Mouse (Mus musculus) heart, adult 8-10 months (tissue): ENCODE results near the gene Mrps21. TPM values are rescaled to one million over a fixed set of nuclear protein-coding genes. Genes with fewer than 3 reads are reported as not detected.
"Not testable (repeated sequence)": the region's sequence is repeated elsewhere in the genome, so short reads cannot be mapped to it uniquely, and the experiment has no call there.

Experiments used
- DNase-seq: peaks from one replicate; pipeline ENCODE4 v3.0.0; 2022; ENCODE audit warnings: low spot score
- total RNA-seq, 4 experiments: library from RNA; stranded (reverse); gene quantifications; 2 replicates each; pipeline ENCODE4 v1.2.4; 2022

The Mrps21 gene
- total RNA-seq, 4 experiments from 2014 or later: 312 to 354 (median 350) TPM

DNA sequence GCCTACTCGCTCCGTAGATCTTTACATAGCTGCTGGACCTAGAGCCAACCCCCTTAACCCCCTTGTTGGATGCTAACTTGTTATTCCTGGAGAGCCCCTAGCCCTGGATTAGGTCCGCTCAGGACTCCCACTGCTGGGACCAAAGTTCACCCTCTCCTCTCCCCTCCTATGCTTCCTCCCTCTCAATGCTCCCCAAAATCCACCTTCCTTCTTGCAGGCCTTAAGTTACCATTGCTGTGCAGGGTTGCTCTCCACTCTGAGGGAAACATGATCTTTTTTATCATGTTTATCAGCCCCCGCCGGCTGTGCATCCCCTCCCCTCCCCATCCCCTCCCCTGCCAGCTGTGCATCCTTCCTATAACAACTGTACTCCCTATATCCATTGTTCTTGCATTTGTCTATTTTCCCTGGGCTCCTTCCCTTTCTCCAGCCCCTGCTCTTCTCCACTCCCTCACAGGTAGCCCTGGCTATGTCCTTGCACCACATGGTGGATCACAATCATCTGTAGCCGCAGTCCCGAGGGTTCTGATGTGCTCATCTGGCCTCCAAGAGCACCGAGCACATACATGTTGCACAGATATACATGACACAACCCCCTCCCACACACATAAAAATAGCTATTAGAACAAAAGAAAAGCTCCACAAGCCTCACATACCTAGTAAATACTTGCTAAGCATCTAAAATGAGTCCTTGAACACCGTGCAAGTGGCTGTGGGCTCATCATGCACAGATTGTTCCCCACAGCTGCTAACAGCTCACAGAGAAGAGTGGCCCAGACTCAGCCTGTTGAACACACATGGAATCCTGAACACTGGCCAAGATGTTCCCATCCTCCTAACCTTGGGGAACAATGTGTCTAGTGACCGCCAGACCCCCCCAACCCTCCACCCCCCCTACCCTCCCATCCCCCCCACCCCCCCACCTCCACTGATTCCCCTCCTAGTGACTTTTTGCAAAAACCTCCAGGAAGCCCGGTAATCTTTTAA lies 21.0 kb upstream of the Mrps21 start:
- no peak for DNase-seq

DNA sequence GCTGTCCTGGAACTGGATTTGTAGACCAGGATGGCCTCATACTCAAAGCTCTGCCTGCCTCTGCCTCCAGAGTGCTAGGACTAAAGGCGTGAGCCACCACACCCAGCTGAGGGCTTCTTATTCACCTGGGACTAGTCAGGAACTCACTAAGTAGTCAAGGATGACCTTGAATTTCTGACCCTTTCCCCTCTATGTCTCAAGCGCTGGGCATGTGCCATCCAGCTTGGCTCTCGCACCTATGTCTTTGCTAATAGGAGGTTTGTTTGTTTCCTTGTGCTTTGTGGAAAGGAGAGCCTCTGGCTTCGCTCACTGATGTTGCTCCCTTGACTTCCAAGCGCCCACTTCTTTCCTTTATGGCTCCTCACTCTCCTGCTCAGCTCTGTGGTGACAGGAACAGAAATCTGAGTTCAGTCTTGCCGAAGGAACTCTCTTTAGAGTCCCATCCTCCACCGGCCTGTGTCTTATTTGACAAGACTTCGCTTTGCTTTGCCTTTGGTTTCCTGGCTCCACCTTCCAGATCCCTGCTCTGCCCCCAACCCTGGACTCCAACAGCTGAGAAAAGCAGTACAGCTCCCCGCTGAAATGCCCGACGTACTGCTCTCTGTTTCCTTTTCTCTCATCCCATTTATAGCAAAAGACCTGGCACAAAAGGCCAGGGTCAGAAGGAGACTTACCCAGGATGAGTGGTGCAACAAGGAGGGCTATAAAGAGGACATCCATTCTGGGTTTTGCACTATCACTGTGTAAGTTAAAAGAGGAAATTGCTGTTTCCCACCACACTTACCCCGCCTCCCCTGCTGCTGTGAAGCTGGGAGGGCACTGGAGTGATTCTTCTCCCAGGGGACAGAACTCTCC lies 20.1 kb upstream of the Mrps21 start, which contains the start of gene BC028528:
TSS of gene BC028528 (minus strand) at position 795 of the 855 bp plus-strand sequence.
- DNase-seq: peak; percentile 60

DNA sequence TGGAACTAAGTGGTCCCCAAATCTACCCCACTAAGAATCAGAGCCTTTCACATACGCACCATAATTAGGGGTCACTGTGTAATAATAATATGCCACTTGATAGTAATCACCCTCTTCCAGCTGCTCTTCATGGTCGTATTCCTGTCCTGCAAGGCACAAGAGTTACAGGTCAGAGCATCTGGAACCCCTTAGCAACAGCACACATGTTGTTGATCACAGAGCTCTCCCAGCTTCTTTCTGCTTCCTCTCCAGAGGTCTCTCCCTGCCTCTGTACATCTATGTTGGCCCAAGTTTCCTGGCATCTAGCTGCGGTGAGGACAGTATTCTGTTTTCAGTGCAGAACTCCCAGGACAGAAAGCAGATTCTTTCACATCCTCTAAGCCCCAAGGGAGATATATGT lies 18.3 kb upstream of the Mrps21 start:
- DNase-seq: no peak

DNA sequence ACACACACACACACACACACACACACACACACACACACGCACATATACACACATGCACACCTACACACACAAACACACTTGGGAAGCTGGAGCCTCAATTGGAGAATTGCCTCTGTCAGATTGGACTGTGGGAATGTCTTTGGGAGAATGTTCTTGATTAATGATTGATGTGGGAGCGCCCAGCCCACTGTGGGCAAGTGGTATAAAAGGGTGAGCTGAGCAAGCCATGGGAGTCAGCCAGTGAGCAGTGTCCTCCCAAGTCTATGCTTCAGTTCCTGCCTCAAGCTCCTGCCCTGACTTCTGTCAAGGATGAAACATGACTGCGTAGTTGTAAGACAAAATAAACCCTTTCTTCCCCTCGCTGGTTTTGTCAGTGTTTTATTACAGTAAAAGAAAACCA lies 16.3 kb upstream of the Mrps21 start:
- no peak for DNase-seq

DNA sequence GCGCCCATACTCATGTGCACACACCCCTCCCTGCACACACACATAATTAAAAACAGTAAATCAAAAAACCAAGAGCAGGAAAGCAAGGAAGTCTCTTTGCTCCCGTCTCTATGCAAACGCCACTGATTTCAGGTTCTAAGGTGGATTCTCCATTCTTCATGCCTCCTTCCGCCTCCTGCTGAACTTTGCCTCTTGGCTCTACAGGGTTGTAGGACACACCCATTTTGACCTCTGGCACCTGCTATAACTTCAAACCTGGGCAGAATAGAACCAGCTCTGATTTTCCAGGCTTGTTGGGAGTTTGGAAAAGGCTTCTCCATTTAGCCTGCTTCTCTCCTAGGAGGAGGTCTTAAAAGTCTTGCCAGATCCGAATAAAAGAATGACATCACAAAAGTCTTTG lies 13.1 kb upstream of the Mrps21 start:
- no peak for DNase-seq

DNA sequence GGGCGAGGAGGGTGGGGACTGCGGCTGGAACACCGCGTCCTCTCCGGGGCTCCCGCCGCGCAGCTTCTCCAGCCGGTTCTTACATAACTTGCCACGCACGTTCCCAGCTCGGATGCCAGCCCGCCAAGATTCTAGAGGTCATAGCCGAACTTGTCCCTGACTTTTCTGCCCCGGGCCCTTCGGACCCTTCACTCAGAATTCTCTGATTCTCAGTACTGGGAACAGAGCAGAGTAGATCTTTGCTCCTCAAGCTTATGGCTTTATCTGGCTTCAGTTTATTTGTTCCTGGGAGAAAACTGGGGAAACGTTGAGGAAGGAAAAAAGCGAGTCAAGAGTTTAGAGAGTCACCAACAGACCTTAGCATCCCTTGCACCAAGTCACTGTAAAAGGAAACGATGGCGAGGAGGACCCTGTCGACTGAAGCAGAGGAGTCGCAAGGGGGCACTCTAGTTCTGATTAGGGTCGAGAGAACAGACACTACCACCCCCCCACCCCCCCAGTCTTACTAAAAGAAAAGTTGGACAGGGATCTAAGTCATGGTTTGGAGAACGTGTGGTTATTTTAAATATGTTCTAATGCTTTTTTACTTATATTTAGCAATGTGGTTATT lies 11.6 kb upstream of the Mrps21 start:
- peak; percentile 74 for DNase-seq

DNA sequence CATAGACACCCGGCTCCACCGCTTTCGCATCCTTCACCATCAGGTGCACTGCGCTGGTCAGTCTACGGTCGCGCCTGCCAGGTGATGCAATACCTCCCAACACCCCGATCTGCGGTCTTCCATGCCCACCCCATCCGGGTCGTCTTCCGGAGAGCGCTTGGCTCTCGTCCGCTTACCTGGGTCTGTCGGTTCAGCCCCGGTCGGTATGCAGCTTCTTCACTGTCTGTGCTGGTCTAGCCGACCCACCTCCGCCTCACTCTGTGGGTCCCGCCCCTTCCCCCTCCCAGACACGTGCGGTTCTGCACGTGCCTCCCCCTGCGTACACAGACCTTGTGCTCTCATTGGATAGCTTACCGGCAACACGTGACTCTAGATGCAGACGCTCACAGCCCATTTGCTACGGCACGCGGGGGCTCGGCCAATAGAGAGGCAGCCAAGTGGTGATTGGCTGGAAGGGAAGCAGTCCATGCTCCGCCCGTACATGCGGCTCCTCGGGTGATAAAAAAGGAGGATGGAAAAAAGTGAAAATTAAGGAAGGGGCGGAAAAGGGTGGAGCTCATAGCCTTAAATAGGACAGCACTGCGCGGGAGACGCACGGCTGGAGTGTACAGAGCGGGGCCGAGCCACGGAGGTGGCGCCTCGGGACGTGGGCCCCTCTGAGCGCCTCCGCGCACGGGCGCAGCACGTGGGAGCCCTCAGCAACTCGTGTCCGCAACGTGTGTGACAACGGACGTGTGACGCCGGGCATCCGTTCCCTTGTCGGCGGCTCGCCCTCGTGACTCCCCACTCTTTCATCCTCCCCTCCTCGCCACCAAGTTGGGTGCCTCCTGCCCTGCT lies 10.9 kb upstream of the Mrps21 start, which contains the start of gene Ciart:
TSS of gene Ciart (minus strand) at position 273 of the 837 bp plus-strand sequence.
- DNase-seq: peak; percentile 94

DNA sequence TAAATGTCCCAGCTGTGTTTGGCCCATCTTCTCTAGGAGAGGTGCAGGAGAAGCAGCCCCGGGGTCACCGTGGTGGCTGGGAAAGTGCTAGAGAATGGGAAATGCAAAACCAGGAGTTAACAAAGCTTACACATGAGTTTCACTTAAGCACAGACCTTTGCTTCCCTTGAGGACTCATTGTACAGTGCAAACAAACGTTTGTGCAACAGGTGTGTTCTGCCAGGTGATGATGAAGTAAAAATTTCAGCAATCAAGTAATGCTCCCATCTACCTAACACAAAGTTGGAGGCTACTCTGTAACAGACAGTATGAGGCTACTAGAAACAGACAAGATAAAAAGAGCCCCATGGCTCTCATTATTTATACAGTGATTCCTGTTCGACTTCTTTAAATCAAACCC lies 7.7 kb upstream of the Mrps21 start:
- no peak for DNase-seq

DNA sequence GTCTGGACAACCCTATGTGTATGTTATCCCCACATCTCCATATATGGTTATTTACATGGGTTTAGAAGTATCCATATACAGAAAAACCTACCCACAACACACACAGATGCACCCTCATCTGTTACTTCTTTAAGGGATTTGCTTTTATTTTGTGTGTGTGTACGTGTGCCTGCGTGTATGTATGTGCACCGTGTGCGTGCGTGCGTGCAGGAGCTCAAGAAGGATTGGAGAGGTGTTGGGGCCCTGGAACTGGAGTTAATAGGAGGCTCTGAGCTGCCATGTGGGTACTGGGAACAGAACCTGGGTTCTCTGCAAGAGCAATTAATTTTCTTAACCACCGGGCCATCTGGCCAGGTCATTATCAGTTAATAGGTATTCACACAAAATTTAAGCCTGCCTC lies 729 bp upstream of the Mrps21 start:
- no peak for DNase-seq

DNA sequence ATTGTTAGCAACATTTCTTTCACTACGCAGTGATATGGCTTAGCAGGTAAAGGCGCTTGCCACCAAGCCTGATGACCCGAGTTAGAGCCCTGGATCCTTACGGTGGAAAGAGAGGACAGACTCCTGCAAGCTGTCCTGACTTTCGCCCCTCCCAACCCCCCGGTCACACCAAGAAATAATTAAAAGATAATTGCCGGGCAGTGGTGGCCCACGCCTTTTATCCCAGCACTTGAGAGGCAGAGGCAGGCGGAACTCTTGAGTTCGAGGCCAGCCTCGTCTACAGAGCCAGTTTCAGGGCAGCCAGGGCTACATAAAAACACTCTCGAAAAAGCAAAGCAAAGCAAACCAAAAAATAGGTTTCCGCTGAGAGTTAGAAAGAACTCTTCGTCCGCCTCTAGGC lies 343 bp downstream of the Mrps21 start:
- DNase-seq: no peak

DNA sequence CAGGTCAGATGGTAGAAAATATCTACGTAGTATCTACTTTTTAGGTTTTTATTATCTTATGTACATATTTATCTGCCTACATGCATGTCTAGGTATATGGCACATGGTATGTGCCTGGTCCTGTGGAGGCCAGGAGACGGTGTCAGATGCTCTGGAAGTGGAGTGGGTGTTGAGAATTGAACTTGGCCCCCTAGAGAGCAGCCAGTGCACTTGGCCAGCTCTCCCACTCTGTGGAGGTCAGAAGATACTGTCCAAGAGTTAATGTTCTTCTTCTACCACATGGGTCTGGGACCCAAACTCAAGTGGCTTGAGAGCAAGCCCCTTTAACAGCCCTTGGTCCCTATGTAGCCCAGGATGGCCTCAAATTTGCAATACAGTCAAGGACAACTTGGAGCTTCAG lies 3.9 kb downstream of the Mrps21 start:
- no peak for DNase-seq

DNA sequence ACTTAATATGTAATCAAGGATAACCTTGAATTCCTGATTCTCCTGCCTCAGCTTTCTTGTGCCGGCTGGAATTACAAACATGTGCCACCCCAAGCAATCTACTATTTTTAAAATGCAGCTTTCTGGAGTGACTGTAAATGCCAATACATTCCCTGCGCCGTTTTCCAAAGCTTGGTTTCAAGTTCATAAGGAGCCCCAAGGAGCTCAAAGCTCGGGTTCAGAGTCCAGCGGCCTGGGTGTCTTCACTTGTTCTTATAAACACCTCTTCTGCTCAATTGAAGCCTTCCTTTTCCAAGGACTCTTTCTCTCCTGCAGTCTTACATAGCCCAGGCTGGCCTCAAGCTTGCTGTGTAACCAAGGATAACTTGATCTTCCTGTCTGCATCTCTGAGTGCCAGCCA lies 5.2 kb downstream of the Mrps21 start:
- no peak for DNase-seq

DNA sequence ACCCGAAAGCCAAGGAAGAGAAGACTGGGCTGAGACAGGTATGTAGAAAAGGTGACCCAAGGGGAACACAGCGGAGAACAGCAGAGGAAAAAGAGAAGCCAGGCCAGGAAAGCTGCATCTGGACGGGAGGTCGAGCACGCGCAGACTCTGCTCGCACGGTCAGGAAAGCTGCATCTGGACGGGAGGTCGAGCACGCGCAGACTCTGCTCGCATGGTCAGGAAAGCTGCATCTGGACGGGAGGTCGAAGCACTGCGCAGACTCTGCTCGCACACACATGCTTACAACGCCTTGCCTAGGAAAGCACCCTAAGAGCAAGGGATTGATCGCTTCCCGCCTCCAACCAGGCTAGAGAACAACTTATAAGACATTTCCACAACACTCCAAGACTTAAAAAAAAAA lies 5.7 kb downstream of the Mrps21 start:
- no peak for DNase-seq

DNA sequence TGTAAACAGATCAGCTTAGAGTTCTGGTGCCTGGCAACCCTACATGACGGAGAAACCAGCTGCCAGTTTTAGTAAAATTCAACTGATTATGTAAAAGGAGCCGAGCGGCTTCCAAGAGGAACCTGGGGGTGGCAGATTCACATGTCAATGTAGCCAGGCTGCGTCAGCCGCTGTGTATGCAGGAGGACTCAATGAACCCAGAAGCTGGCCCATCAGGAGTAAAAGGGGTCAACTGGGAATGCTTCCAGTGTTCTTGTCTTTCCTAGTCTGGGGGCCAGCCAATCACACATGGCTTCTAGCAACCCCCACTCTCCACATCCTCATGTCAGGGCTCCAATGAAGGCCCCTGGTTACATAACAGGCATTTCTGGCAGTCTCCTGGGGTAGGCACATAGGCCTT lies 6.3 kb downstream of the Mrps21 start:
- peak; percentile 41 for DNase-seq

DNA sequence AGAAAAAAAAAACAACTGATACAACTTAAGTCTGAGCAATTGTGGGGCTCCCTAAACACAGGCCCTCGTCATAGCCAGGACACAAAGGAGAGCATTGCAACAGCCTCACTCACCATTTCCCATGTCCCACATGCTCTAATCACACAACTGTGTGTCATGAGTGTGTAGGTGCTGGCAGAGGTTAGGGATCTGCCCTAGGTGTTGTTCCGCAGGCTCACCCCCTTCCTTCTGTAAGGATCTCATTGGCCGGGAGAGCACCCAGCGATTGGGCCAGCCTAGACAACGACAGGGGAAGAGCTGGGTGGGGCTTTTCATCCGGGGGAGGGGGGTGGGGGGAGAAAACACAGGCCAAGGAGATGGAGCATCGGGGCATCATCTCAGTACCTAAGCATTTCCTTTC lies 7.7 kb downstream of the Mrps21 start:
- no peak for DNase-seq

DNA sequence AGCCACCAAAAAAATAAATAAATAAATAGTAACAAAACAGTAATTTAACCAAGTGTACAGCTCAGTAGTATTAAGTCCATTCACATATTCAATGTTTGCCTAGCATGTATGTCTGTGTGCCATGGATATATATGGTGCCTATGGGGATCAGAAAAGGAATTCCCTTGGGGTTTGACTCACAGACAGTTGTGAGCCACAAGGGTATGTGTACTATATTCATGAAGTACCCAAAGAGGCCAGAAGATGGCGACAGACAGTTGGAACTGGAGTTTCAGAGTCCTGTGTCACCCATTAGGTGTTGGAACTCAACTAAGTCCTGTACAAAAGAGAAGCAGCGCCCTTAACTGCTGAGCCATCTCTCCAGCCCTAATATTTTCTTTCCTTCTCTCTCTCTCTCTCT lies 9.5 kb downstream of the Mrps21 start:
- peak; percentile 89 for DNase-seq

DNA sequence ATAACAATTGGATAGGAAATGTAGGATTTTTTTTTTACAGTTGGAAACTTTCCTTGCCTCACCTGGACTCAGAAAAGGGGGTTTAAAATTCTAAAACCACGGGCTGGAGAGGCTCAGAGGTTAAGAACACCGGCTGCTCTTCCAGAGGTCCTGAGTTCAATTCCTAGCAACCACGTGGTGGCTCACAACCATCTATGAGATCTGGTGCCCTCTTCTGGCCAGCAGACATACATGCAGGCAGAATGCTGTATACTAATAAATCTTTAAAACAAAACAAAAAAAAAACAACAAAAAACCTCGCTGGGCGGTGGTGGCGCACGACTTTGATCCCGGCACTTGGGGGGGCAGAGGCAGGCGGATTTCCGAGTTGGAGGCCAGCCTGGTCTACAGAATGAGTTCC lies 10.1 kb downstream of the Mrps21 start:
- no peak for DNase-seq

DNA sequence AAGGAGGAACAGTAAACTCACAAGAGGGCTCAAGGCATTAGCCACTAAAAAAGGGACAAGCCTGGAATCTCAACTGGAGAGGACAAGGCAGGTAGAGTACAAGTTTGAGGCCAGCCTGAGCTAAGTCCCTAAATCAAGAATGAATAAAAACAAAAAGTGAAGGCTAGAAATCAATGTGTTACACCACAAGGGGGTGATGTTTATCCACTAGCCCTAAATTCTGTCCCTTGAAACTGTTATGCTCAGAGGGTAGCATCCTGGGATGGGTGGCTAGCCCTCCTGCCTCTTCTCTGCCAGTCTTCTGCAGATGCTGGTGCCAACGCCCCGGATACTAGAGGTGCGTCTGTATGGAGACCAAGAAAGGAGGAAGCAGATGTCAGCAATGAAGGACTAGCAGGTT lies 11.0 kb downstream of the Mrps21 start:
- no peak for DNase-seq

DNA sequence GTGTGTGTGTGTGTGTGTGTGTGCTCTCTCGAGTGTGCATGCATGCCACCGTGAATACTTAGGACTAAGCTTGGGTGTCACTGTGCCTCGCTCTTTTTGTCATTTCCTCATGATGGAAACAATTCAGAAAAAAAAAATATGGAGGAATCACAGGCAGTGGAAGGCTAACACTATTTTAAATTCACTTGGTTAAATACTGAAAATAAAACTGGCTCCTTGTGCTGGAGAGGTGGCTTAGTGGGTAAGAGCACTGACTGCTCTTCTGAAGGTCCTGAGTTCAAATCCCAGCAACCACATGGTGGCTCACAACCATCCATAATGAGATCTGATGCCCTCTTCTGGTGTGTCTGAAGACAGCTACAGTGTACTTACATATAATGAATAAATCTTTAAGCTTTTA lies 13.0 kb downstream of the Mrps21 start:
- DNase-seq: not testable (repeated sequence)

DNA sequence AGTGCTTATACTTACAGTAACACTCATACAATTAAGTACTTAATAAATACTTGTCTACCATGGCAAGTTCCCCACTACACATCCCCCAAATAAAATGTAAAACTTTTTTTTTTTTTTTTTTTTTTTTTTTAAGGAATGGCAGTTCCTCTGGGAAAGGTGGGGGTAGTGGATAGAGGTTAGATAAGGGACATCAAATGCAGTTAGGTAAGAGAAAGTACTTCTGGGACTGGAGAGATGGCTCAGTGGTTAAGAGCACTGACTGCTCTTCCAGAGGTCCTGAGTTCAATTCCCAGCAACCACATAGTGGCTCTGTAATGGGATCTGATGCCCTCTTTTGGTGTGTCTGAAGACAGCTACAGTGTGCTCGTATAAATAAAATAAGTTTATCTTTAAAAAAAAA lies 14.3 kb downstream of the Mrps21 start:
- DNase-seq: not testable (repeated sequence)

DNA sequence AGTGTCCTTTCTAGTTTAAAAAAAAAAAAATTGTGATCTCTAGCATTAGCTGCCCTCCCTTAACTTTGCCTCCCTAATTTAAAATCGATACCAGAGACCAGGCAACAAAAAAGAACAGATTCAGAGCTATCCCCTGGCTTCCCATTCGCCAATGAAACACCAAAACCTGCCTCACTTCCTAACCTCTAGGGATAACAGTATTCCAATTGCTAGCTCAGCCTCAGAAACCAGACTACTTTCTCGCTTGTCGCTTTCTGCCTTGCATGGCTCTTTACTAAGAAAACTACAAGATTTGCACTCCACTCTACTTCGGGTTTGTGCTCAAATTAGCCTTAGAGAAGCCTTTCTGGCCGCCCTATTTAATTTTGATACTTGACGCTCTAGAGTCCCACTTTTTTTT lies 15.2 kb downstream of the Mrps21 start:
- no peak for DNase-seq
